Mouse (Mus musculus) thymus, adult 2 months (tissue): ENCODE results near the gene Dync1i1. TPM values are rescaled to one million over a fixed set of nuclear protein-coding genes. Genes with fewer than 3 reads are reported as not detected.

Source experiments
- DNase-seq: peaks from one replicate; pipeline ENCODE4 v3.0.0; 2021
- H3K27ac ChIP-seq: fragments of 200-500 bp; 2 replicates; pipeline ENCODE4 v1.5.1; 2012; ENCODE audit warnings: low read length, control low read depth; ENCODE audit not compliant: control insufficient read depth, insufficient read depth
- H3K27me3 ChIP-seq: fragments of 200-500 bp; 2 replicates; pipeline ENCODE4 v1.6.1; 2012; ENCODE audit warnings: mild to moderate bottlenecking, low read length, moderate library complexity, mixed read lengths; ENCODE audit not compliant: control insufficient read depth, insufficient read depth
- H3K36me3 ChIP-seq: fragments of 200-500 bp; 2 replicates; pipeline ENCODE4 v1.6.1; 2012; ENCODE audit warnings: mild to moderate bottlenecking, low read length, moderate library complexity; ENCODE audit not compliant: control insufficient read depth, insufficient read depth
- H3K4me1 ChIP-seq: fragments of 200-500 bp; replicated peaks from 2 replicates; pipeline ENCODE4 v1.6.1; 2012; ENCODE audit warnings: low read length; ENCODE audit not compliant: control insufficient read depth, insufficient read depth
- H3K4me3 ChIP-seq: fragments of 200-500 bp; 2 replicates; pipeline ENCODE4 v1.5.1; 2012; ENCODE audit warnings: mild to moderate bottlenecking, low read length, control low read depth, moderate library complexity; ENCODE audit not compliant: control insufficient read depth, insufficient read depth
- CTCF ChIP-seq: fragments of 200-500 bp; IDR thresholded peaks from 2 replicates; pipeline ENCODE4 v1.5.1; 2012; ENCODE audit warnings: mild to moderate bottlenecking, control low read depth, low read length, moderate library complexity, borderline replicate concordance; ENCODE audit not compliant: control insufficient read depth, poor library complexity, insufficient read depth; ENCODE audit errors: extremely low read depth
- POLR2A ChIP-seq: fragments of 200-500 bp; IDR thresholded peaks from 2 replicates; pipeline ENCODE4 v1.6.1; 2012; ENCODE audit warnings: mild to moderate bottlenecking, low read length, control low read depth, moderate library complexity; ENCODE audit not compliant: control insufficient read depth, poor library complexity, insufficient read depth; ENCODE audit errors: extremely low read depth
- WGBS: fragments of 180-500 bp; shearing (Covaris S2); methylation state at CpG from one replicate; pipeline ENCODE4 v1.1.7; 2018; 5-methylcytosine and 5-hydroxymethylcytosine counted together
- polyA plus RNA-seq: library from polyadenylated mRNA; depleted of rRNA; stranded (reverse); fragments of >200 nt; gene quantifications from 2 replicates; pipeline ENCODE4 v1.2.3, GENCODE M21; 2012; rRNA removed

Gene Dync1i1
- polyA plus RNA-seq, 1 experiment = 10.1 TPM

DNA sequence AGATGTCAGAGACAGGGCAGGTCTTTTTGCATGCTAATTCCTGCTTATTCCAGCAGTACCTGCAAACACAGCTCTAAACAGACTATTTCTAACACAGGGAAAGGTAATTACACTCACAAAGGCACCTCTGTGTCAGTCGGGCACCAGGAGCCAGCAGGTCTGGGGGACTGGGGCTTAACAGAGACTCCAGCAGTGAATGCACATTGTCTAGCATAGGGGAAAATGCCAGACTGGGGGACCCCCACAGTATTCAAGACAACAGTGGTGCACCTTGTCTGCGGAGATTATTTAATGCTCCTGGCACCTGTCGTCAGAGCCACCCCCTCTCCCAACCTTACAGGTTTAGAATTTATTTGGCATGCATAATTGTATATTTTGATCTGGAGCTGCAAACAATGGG, 333.1 kb downstream of the Dync1i1 start:
- WGBS = 92% methylated on average over 3 of the region's 3 CpGs
- Histone ChIP-seq H3K36me3 (no peaks in the 10 kb centered on the region), H3K27ac (no peak overlapping the region), H3K27me3 (no peaks in the 10 kb centered on the region), H3K4me1 (no peaks in the 10 kb centered on the region), H3K4me3 (no peak overlapping the region)
- no peak for DNase-seq
- TF ChIP-seq CTCF = no peak
- TF ChIP-seq POLR2A = no peak

DNA sequence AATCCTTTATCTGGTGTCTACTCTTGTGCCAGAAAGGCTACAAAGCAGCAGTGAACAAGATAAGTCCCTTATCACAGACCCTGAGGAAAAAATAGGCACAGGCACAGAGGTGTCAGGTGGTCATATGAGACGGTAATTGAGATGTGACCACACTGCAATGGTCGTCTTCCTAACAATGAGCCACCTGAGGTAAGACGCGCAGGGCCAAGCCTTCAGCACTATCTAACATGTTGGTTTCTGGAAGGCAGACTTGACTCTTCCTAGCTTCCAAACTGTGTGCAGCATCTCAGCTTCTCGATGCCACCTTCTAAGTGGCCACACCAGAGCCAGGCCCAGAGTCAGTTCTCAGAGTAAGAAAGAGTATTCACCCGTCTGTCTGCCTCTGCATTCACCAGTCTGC, 341.8 kb downstream of the Dync1i1 start:
- Histone ChIP-seq H3K4me3 (no peak overlapping the region), H3K27me3 (no peaks in the 10 kb centered on the region), H3K36me3 (no peaks in the 10 kb centered on the region), H3K4me1 (no peaks in the 10 kb centered on the region), H3K27ac (no peak overlapping the region)
- WGBS = 95% methylated on average over 6 of the region's 6 CpGs
- no peak for DNase-seq
- no peak for TF ChIP-seq CTCF
- no peak for TF ChIP-seq POLR2A

DNA sequence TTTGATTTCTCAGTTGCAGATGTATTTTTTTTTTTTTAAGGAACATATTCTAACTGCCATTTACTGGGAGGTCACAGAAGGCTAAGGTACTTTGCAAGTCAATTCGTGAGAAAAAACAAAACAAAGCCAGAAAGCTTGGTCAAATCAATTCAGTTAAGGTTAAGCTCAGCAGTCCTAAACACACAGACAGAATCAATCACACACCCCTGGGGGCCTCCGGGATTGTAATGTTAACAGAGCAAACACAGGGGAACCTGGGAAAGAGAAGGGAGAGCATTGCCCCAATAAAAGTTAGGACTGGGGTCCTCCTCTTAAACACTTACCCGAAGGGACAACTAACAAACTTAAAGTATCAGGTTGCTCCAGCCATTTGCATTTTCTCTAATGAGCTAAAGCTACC, 344.6 kb downstream of the Dync1i1 start:
- Histone ChIP-seq H3K27me3 (no peaks in the 10 kb centered on the region), H3K27ac (no peak overlapping the region), H3K36me3 (no peaks in the 10 kb centered on the region), H3K4me3 (no peak overlapping the region), H3K4me1 (no peaks in the 10 kb centered on the region)
- no peak for DNase-seq
- 77% methylated on average over 3 of the region's 3 CpGs for WGBS
- no peak for TF ChIP-seq CTCF

DNA sequence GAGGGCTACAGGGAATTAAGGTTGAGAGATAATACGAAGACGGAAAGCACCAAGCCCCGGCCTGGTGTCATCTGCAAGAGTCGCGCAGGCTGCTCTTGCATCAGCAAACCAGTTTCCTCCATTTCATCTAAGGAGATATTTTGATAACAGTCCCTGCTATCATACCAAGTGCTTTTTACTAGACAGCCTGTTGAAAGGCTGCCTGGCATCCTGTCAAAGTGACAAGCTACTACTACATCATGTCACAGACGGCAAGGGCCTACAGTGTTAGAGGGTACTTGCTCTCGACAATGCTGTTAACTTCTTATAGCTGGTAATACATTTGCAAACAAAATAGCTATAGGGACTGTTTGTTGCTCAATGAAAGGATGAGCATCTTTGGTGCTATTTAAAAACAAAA, 345.6 kb downstream of the Dync1i1 start:
- Histone ChIP-seq H3K27me3 (no peaks in the 10 kb centered on the region), H3K4me3 (no peak overlapping the region), H3K4me1 (no peaks in the 10 kb centered on the region), H3K27ac (no peak overlapping the region), H3K36me3 (no peaks in the 10 kb centered on the region)
- TF ChIP-seq POLR2A (no peak), CTCF (no peak)
- WGBS = 96% methylated on average over 7 of the region's 7 CpGs
- DNase-seq = no peak

DNA sequence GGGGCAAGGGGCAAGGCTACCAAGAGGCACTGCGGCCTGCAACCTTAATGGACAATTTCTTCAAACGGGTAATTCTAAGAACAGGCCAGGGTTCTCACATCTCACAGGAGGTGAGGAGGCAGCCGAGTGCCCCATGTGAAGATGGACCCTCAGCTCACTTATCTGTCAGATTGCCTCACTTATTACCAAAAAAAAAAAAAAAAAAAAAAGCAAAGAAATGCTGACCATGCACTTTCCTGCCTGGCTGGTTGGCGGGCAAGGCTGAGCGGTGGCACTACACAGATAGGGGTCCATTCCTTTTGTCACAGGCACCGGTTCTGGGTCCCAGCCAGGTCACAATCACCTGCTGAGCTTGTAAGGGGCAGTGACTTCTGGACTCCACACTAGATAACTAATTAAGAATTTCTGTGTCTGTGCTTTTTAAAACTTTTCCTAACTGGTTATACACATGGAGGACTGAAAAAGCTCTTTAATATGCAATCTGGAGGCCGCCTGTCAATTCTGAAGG, 350.6 kb downstream of the Dync1i1 start:
- TF ChIP-seq CTCF (no peak), POLR2A (no peak)
- Histone ChIP-seq H3K4me1 (no peaks in the 10 kb centered on the region), H3K27ac (no peak overlapping the region), H3K36me3 (no peaks in the 10 kb centered on the region), H3K27me3 (no peaks in the 10 kb centered on the region), H3K4me3 (no peak overlapping the region)
- 99% methylated on average over 7 of the region's 7 CpGs for WGBS
- DNase-seq = no peak

DNA sequence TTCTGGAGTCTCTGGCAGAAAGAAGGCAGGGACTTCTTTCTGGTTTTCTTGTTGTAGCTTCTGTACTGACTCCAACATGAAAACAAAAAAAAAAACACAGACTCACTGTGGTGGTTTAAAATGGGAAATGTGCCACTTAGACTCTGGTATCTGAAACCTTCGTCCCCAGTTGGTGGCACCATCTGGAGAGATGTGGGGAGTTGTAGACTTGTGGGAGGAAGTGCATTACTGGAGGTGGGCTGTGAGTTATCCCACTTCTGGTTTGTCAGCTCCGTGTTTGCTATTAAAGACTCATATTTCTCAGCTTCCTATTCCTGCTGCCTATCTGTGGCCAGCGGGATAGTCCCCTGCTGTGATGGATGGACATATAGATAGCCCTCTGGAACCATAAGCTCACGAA, 351.8 kb downstream of the Dync1i1 start:
- no peak for DNase-seq
- Histone ChIP-seq H3K4me3 (no peak overlapping the region), H3K36me3 (no peaks in the 10 kb centered on the region), H3K27me3 (no peaks in the 10 kb centered on the region), H3K27ac (no peak overlapping the region), H3K4me1 (no peaks in the 10 kb centered on the region)
- TF ChIP-seq CTCF (no peak), POLR2A (no peak)
- 49% methylated on average over 4 of the region's 4 CpGs for WGBS

Other genes starting within 250 kb of the Dync1i1 start
- 26.1 and 28.6 TPM in 2 replicates for gene Pdk4, start 229.3 kb upstream of the Dync1i1 start, polyA plus RNA-seq